Mouse (Mus musculus): ENCODE measurements around the gene Card10.
A peak's percentile ranks its signal among the peaks of the same experiment; 100 is the strongest.
"Not testable (repeated sequence)": the region's sequence is repeated elsewhere in the genome, so short reads cannot be mapped to it uniquely, and the experiment has no call there.

Gene Card10

GRCm38 (mm10) chr15:78802776-78803391, at the start of gene Card10:
Gene Card10, minus strand, starts transcription at chr15:78803042.
- DNase-seq, result peak; percentile 77

GRCm38 (mm10) chr15:78851505-78852153, 48.8 kb upstream of the Card10 start:
- DNase-seq, result peak; percentile 89

- DNase-seq, result no peak
These were observed 48.1 kb upstream of the Card10 start for GRCm38 (mm10) chr15:78850944-78851343.

GRCm38 (mm10) chr15:78850059-78850824, 47.4 kb upstream of the Card10 start:
- DNase-seq, result no peak

- DNase-seq, result no peak
These were observed 46.6 kb upstream of the Card10 start for GRCm38 (mm10) chr15:78849485-78849884.

GRCm38 (mm10) chr15:78848467-78848866, 45.6 kb upstream of the Card10 start:
- DNase-seq, result peak; percentile 78

GRCm38 (mm10) chr15:78846805-78847204, 44.0 kb upstream of the Card10 start:
- DNase-seq, result not testable (repeated sequence)

GRCm38 (mm10) chr15:78846352-78846751, 43.5 kb upstream of the Card10 start:
- DNase-seq, result no peak

- DNase-seq, result no peak
These were observed 43.0 kb upstream of the Card10 start for GRCm38 (mm10) chr15:78845867-78846266.

- DNase-seq, result no peak
These were observed 42.5 kb upstream of the Card10 start for GRCm38 (mm10) chr15:78845321-78845720.

- peak; percentile 64 for DNase-seq
These were observed 41.9 kb upstream of the Card10 start for GRCm38 (mm10) chr15:78844791-78845190.

GRCm38 (mm10) chr15:78843581-78844469, 41.0 kb upstream of the Card10 start:
- DNase-seq, result no peak

- DNase-seq, result peak; percentile 70
These were observed 39.7 kb upstream of the Card10 start, which contains the start of gene Cdc42ep1 for GRCm38 (mm10) chr15:78842371-78843163. Gene Cdc42ep1, plus strand, starts transcription at chr15:78842624.

GRCm38 (mm10) chr15:78841161-78841790, 38.4 kb upstream of the Card10 start:
- no peak for DNase-seq

- no peak for DNase-seq
These were observed 37.9 kb upstream of the Card10 start for GRCm38 (mm10) chr15:78840751-78841150.

- DNase-seq, result no peak
These were observed 37.4 kb upstream of the Card10 start for GRCm38 (mm10) chr15:78840241-78840640.

- DNase-seq, result peak; percentile 62
These were observed 36.9 kb upstream of the Card10 start for GRCm38 (mm10) chr15:78839744-78840143.

- DNase-seq, result no peak
These were observed 33.3 kb upstream of the Card10 start for GRCm38 (mm10) chr15:78836086-78836621.

GRCm38 (mm10) chr15:78835200-78836085, 32.6 kb upstream of the Card10 start:
- DNase-seq, result peak; percentile 42

All from retina, postnatal 1 day (tissue).